Mouse (Mus musculus): Measurements from ENCODE around the gene Olfr1100. TPM values are rescaled to one million over a fixed set of nuclear protein-coding genes. Genes with fewer than 3 reads are reported as not detected.

The Olfr1100 gene
- total RNA-seq (2014; rRNA removed) = not detected in 2 replicates
- polyA plus RNA-seq (2015; fragmentation: Nextera tagmentation; extraction: Ambion mirVana) = not detected in 2 replicates

DNA sequence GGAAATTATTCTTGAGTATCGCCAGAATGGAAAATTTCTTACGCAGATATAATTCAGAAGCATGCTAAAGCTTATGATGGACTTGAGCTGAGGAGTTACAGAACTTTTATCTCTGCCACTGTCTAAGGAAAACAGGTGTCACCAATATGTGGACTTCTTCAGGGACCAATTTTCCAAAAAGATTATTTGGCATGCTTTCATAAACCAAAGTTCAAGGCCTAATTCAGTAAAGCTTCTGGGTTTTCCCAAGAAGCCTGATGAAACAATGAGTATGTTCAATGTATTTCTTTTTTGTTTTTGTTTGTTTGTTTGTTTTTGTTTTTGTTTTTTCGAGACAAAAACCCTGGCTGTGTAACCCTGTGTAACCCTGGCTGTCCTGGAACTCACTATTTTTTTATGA lies at the start of gene Olfr1100:
TSS of gene Olfr1100 (minus strand) at position 101 of the 400 bp plus-strand sequence.
- no peak within 1 kb of the TSS for H3K9ac ChIP-seq
- no peak within 1 kb of the TSS for H3K4me3 ChIP-seq (ENCODE audit: low read depth, low read length)
- no peak for ATAC-seq
- H3K4me2 ChIP-seq (ENCODE audit: low read depth) = no peak within 1 kb of the TSS
- H3K27me3 ChIP-seq (ENCODE audit: insufficient read depth, low read length) = no peaks in the 10 kb centered on the region
- no peak for TF ChIP-seq CTCF (IDR thresholded peaks at IDR 0.05; ENCODE audit: low read depth)
- H3K4me1 ChIP-seq (ENCODE audit: insufficient read depth) = no peaks in the 10 kb centered on the region
- H3K9me3 ChIP-seq (ENCODE audit: low read length) = no peaks in the 10 kb centered on the region
- WGBS = 80% methylated on average over 3 of the region's 3 CpGs
- H3K36me3 ChIP-seq (ENCODE audit: insufficient read depth) = no peaks in the 10 kb centered on the region
- no peak for DNase-seq
- no peak within 1 kb of the TSS for H3K27ac ChIP-seq (ENCODE audit: low read depth, low read length)

DNA sequence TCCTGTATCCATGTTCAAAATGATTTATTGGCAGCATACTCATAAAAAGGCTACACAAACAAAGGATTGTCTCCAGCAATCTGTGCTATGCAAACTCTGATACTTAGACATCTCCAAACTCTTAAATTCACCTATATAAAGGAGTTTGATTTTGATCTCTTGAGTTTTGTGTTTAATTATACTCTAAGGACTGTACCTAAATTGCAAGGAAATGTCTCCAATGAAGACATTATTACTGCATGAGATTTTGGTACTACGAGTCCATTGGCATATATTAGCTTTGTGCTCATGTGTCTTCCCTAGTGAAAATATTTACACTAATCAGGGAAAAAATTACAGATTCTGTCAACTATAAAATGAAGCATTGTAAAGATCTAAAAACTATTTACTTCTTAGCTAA lies 47.2 kb upstream of the Olfr1100 start, which contains the start of gene Olfr1104:
TSS of gene Olfr1104 (minus strand) at position 101 of the 400 bp plus-strand sequence.
- 83% methylated on average over 1 of the region's 1 CpGs for WGBS

DNA sequence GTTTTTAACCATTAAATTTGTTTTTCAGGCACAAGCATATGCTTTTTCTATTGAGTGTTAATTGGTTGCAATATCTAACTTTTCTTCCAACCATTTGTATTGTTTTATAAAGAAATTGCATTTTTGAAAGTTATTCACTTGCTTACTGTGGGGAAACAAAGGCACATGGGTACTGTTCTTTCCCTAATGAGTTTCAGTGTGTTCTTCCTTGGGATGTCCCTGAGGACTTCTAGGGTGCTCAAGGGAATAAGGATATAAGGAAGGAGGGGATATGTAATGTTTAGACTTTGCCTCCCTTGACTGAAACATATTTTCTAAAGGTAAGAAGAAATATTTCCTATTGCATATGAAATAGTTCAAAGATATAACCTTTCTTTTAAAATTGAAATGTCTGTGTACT lies 18.3 kb upstream of the Olfr1100 start, which contains the start of gene Olfr1102:
TSS of gene Olfr1102 (plus strand) at position 301 of the 400 bp plus-strand sequence.
- ATAC-seq = no peak
- no peaks in the 10 kb centered on the region for H3K36me3 ChIP-seq (ENCODE audit: insufficient read depth)
- H3K9ac ChIP-seq = no peak within 1 kb of the TSS
- no peaks in the 10 kb centered on the region for H3K27me3 ChIP-seq (ENCODE audit: insufficient read depth, low read length)
- H3K4me3 ChIP-seq (ENCODE audit: low read depth, low read length) = no peak within 1 kb of the TSS
- H3K4me1 ChIP-seq (ENCODE audit: insufficient read depth) = no peaks in the 10 kb centered on the region
- H3K9me3 ChIP-seq (ENCODE audit: low read length) = no peaks in the 10 kb centered on the region
- TF ChIP-seq CTCF (IDR thresholded peaks at IDR 0.05; ENCODE audit: low read depth) = no peak
- DNase-seq = no peak
- no peak within 1 kb of the TSS for H3K4me2 ChIP-seq (ENCODE audit: low read depth)
- H3K27ac ChIP-seq (ENCODE audit: low read depth, low read length) = no peak within 1 kb of the TSS

More for the DNA sequence above, 47.2 kb upstream of the Olfr1100 start, which contains the start of gene Olfr1104:
- DNase-seq (no peak), ATAC-seq (no peak)
- H3K4me3 ChIP-seq (ENCODE audit: low read depth, low read length) = no peak within 1 kb of the TSS
- no peak within 1 kb of the TSS for H3K27ac ChIP-seq (ENCODE audit: low read depth, low read length)
- no peaks in the 10 kb centered on the region for H3K36me3 ChIP-seq (ENCODE audit: insufficient read depth)
- TF ChIP-seq CTCF (IDR thresholded peaks at IDR 0.05; ENCODE audit: low read depth) = no peak
- H3K4me1 ChIP-seq (ENCODE audit: insufficient read depth) = no peaks in the 10 kb centered on the region
- no peak within 1 kb of the TSS for H3K9ac ChIP-seq
- H3K9me3 ChIP-seq (ENCODE audit: low read length) = no peaks in the 10 kb centered on the region
- H3K27me3 ChIP-seq (ENCODE audit: insufficient read depth, low read length) = no peaks in the 10 kb centered on the region
- no peak within 1 kb of the TSS for H3K4me2 ChIP-seq (ENCODE audit: low read depth)

DNA sequence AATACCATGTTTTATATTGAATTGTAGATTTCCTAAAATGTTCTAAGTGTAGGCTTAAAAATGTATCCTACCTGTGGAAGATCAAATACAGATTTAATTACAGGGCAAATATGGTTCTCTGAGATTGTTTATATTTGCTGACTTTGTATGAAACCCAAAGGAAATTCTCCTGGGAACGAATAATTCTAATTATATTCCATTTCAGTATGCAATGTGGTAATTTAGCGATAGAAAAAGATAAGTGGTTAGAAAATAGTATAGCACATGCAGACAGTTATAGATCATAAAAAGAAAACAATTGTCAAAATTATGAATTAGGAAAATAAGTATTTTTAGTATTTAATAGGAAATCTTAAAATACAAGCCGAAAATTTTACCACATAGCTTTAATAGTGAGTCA lies 11.4 kb upstream of the Olfr1100 start, which contains the start of gene Olfr1101:
TSS of gene Olfr1101 (minus strand) at position 101 of the 400 bp plus-strand sequence.
- no peaks in the 10 kb centered on the region for H3K27me3 ChIP-seq (ENCODE audit: insufficient read depth, low read length)
- no peak within 1 kb of the TSS for H3K27ac ChIP-seq (ENCODE audit: low read depth, low read length)
- H3K36me3 ChIP-seq (ENCODE audit: insufficient read depth) = no peaks in the 10 kb centered on the region
- H3K4me2 ChIP-seq (ENCODE audit: low read depth) = no peak within 1 kb of the TSS
- WGBS = 82% methylated on average over 3 of the region's 3 CpGs
- no peak within 1 kb of the TSS for H3K4me3 ChIP-seq (ENCODE audit: low read depth, low read length)
- H3K4me1 ChIP-seq (ENCODE audit: insufficient read depth) = no peaks in the 10 kb centered on the region
- ATAC-seq = no peak
- no peak for TF ChIP-seq CTCF (IDR thresholded peaks at IDR 0.05; ENCODE audit: low read depth)
- H3K9me3 ChIP-seq (ENCODE audit: low read length) = no peaks in the 10 kb centered on the region
- no peak within 1 kb of the TSS for H3K9ac ChIP-seq
- no peak for DNase-seq

DNA sequence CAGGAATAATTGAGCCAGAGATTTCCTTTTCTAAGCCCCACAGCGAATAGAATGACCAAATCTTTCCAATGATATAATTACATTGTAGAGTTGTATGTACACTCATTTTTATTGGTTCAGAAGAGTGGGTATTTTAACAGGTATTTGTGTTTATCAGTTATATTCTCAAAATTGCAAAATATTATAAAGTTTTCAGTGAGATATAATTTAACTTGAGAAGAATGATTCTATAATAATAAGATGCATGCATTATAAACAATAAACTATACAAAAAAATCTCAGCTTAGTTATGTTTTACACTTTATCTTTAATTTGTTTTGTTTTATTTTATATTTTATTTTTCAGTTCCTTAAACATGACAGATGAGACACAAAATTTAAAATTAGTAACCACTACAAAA lies 19.2 kb downstream of the Olfr1100 start, which contains the start of gene Olfr1099:
TSS of gene Olfr1099 (minus strand) at position 101 of the 400 bp plus-strand sequence.
- Histone ChIP-seq H3K27me3 (ENCODE audit: insufficient read depth, low read length) (no peaks in the 10 kb centered on the region), H3K9me3 (ENCODE audit: low read length) (no peaks in the 10 kb centered on the region), H3K4me3 (ENCODE audit: low read depth, low read length) (no peak within 1 kb of the TSS), H3K9ac (no peak within 1 kb of the TSS), H3K4me1 (ENCODE audit: insufficient read depth) (no peaks in the 10 kb centered on the region), H3K36me3 (ENCODE audit: insufficient read depth) (no peaks in the 10 kb centered on the region), H3K4me2 (ENCODE audit: low read depth) (no peak within 1 kb of the TSS), H3K27ac (ENCODE audit: low read depth, low read length) (no peak within 1 kb of the TSS)
- 80% methylated on average over 1 of the region's 1 CpGs for WGBS
- ATAC-seq = no peak
- no peak for DNase-seq
- no peak for TF ChIP-seq CTCF (IDR thresholded peaks at IDR 0.05; ENCODE audit: low read depth)

DNA sequence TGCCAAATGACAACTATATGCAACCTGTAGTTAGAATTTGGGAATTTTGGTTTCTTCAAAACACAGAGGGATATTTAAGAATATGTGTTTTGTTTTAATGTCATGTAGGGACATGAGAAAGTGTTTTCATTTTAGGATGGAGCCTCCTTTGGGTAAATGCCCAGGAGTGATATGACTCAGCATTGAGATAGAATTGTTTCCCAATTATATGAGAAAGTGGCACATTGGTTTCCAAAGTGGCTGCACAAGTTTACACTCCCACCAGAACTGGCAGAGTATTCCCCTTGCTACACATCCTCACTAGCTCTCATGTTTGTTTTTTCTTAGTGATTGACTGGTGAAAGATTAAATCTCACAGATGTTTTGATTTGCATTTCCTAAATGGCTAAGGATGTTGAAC lies 53.2 kb downstream of the Olfr1100 start:
- H3K4me3 ChIP-seq (ENCODE audit: low read depth, low read length) = no peak overlapping the region
- H3K9me3 ChIP-seq (ENCODE audit: low read length) = no peaks in the 10 kb centered on the region
- no peak overlapping the region for H3K27ac ChIP-seq (ENCODE audit: low read depth, low read length)
- H3K36me3 ChIP-seq (ENCODE audit: insufficient read depth) = no peaks in the 10 kb centered on the region
- no peak overlapping the region for H3K9ac ChIP-seq
- ATAC-seq (no peak), DNase-seq (no peak)
- no peak for TF ChIP-seq CTCF (IDR thresholded peaks at IDR 0.05; ENCODE audit: low read depth)
- no peaks in the 10 kb centered on the region for H3K27me3 ChIP-seq (ENCODE audit: insufficient read depth, low read length)
- H3K4me2 ChIP-seq (ENCODE audit: low read depth) = no peak overlapping the region
- no peaks in the 10 kb centered on the region for H3K4me1 ChIP-seq (ENCODE audit: insufficient read depth)

Other genes starting within 250 kb of the Olfr1100 start
- not detected in 2 replicates for gene Olfr1089, start 246.3 kb downstream of the Olfr1100 start, total RNA-seq (2014; rRNA removed)
- not detected in 2 replicates for gene Olfr1089, start 246.3 kb downstream of the Olfr1100 start, polyA plus RNA-seq (2015; fragmentation: Nextera tagmentation; extraction: Ambion mirVana)
- not detected in 2 replicates for gene Olfr1090, start 221.0 kb downstream of the Olfr1100 start, total RNA-seq (2014; rRNA removed)
- not detected in 2 replicates for gene Olfr1090, start 221.0 kb downstream of the Olfr1100 start, polyA plus RNA-seq (2015; fragmentation: Nextera tagmentation; extraction: Ambion mirVana)
- gene Olfr1093, start 197.5 kb downstream of the Olfr1100 start, total RNA-seq (2014; rRNA removed) = not detected in 2 replicates
- gene Olfr1093, start 197.5 kb downstream of the Olfr1100 start, polyA plus RNA-seq (2015; fragmentation: Nextera tagmentation; extraction: Ambion mirVana) = not detected in 2 replicates
- not detected in 2 replicates for gene Olfr141, start 169.9 kb downstream of the Olfr1100 start, total RNA-seq (2014; rRNA removed)
- gene Olfr141, start 169.9 kb downstream of the Olfr1100 start, polyA plus RNA-seq (2015; fragmentation: Nextera tagmentation; extraction: Ambion mirVana) = not detected in 2 replicates
- not detected in 2 replicates for gene Olfr1094, start 155.3 kb downstream of the Olfr1100 start, total RNA-seq (2014; rRNA removed)
- gene Olfr1094, start 155.3 kb downstream of the Olfr1100 start, polyA plus RNA-seq (2015; fragmentation: Nextera tagmentation; extraction: Ambion mirVana) = not detected in 2 replicates
- not detected in 2 replicates for gene Olfr1095, start 128.3 kb downstream of the Olfr1100 start, total RNA-seq (2014; rRNA removed)
- gene Olfr1095, start 128.3 kb downstream of the Olfr1100 start, polyA plus RNA-seq (2015; fragmentation: Nextera tagmentation; extraction: Ambion mirVana) = not detected in 2 replicates
- not detected in 2 replicates for gene Gm13723, start 105.2 kb downstream of the Olfr1100 start, total RNA-seq (2014; rRNA removed)
- gene Gm13723, start 105.2 kb downstream of the Olfr1100 start, polyA plus RNA-seq (2015; fragmentation: Nextera tagmentation; extraction: Ambion mirVana) = not detected in 2 replicates
- not detected in 2 replicates for gene Olfr1097, start 87.7 kb downstream of the Olfr1100 start, total RNA-seq (2014; rRNA removed)
- not detected in 2 replicates for gene Olfr1097, start 87.7 kb downstream of the Olfr1100 start, polyA plus RNA-seq (2015; fragmentation: Nextera tagmentation; extraction: Ambion mirVana)
- not detected in 2 replicates for gene Olfr1098, start 55.4 kb downstream of the Olfr1100 start, total RNA-seq (2014; rRNA removed)
- gene Olfr1098, start 55.4 kb downstream of the Olfr1100 start, polyA plus RNA-seq (2015; fragmentation: Nextera tagmentation; extraction: Ambion mirVana) = not detected in 2 replicates
- gene Olfr1099, start 19.3 kb downstream of the Olfr1100 start, total RNA-seq (2014; rRNA removed) = not detected in 2 replicates
- not detected in 2 replicates for gene Olfr1099, start 19.3 kb downstream of the Olfr1100 start, polyA plus RNA-seq (2015; fragmentation: Nextera tagmentation; extraction: Ambion mirVana)
- gene Olfr1101, start 11.3 kb upstream of the Olfr1100 start, total RNA-seq (2014; rRNA removed) = not detected in 2 replicates
- not detected in 2 replicates for gene Olfr1101, start 11.3 kb upstream of the Olfr1100 start, polyA plus RNA-seq (2015; fragmentation: Nextera tagmentation; extraction: Ambion mirVana)
- gene Olfr1102, start 18.4 kb upstream of the Olfr1100 start, total RNA-seq (2014; rRNA removed) = not detected in 2 replicates
- gene Olfr1102, start 18.4 kb upstream of the Olfr1100 start, polyA plus RNA-seq (2015; fragmentation: Nextera tagmentation; extraction: Ambion mirVana) = not detected in 2 replicates
- not detected in 2 replicates for gene Olfr1104, start 47.1 kb upstream of the Olfr1100 start, total RNA-seq (2014; rRNA removed)
- gene Olfr1104, start 47.1 kb upstream of the Olfr1100 start, polyA plus RNA-seq (2015; fragmentation: Nextera tagmentation; extraction: Ambion mirVana) = not detected in 2 replicates
- not detected in 2 replicates for gene Olfr1105, start 56.6 kb upstream of the Olfr1100 start, total RNA-seq (2014; rRNA removed)
- gene Olfr1105, start 56.6 kb upstream of the Olfr1100 start, polyA plus RNA-seq (2015; fragmentation: Nextera tagmentation; extraction: Ambion mirVana) = not detected in 2 replicates
- not detected in 2 replicates for gene Olfr1106, start 72.3 kb upstream of the Olfr1100 start, total RNA-seq (2014; rRNA removed)
- gene Olfr1106, start 72.3 kb upstream of the Olfr1100 start, polyA plus RNA-seq (2015; fragmentation: Nextera tagmentation; extraction: Ambion mirVana) = not detected in 2 replicates
- not detected in 2 replicates for gene Olfr1107, start 95.9 kb upstream of the Olfr1100 start, total RNA-seq (2014; rRNA removed)
- gene Olfr1107, start 95.9 kb upstream of the Olfr1100 start, polyA plus RNA-seq (2015; fragmentation: Nextera tagmentation; extraction: Ambion mirVana) = not detected in 2 replicates
- gene Olfr1109, start 116.1 kb upstream of the Olfr1100 start, total RNA-seq (2014; rRNA removed) = not detected in 2 replicates
- gene Olfr1109, start 116.1 kb upstream of the Olfr1100 start, polyA plus RNA-seq (2015; fragmentation: Nextera tagmentation; extraction: Ambion mirVana) = not detected in 2 replicates
- gene Olfr259, start 134.6 kb upstream of the Olfr1100 start, total RNA-seq (2014; rRNA removed) = not detected in 2 replicates
- not detected in 2 replicates for gene Olfr259, start 134.6 kb upstream of the Olfr1100 start, polyA plus RNA-seq (2015; fragmentation: Nextera tagmentation; extraction: Ambion mirVana)
- gene Olfr1110, start 160.3 kb upstream of the Olfr1100 start, total RNA-seq (2014; rRNA removed) = not detected in 2 replicates
- not detected in 2 replicates for gene Olfr1110, start 160.3 kb upstream of the Olfr1100 start, polyA plus RNA-seq (2015; fragmentation: Nextera tagmentation; extraction: Ambion mirVana)
- not detected in 2 replicates for gene Olfr1111, start 172.7 kb upstream of the Olfr1100 start, total RNA-seq (2014; rRNA removed)
- gene Olfr1111, start 172.7 kb upstream of the Olfr1100 start, polyA plus RNA-seq (2015; fragmentation: Nextera tagmentation; extraction: Ambion mirVana) = not detected in 2 replicates
- not detected in 2 replicates for gene Olfr1112, start 207.8 kb upstream of the Olfr1100 start, total RNA-seq (2014; rRNA removed)
- not detected in 2 replicates for gene Olfr1112, start 207.8 kb upstream of the Olfr1100 start, polyA plus RNA-seq (2015; fragmentation: Nextera tagmentation; extraction: Ambion mirVana)
- not detected in 2 replicates for gene Olfr1113, start 229.0 kb upstream of the Olfr1100 start, total RNA-seq (2014; rRNA removed)
- gene Olfr1113, start 229.0 kb upstream of the Olfr1100 start, polyA plus RNA-seq (2015; fragmentation: Nextera tagmentation; extraction: Ambion mirVana) = not detected in 2 replicates